In the genomic region with DNA sequence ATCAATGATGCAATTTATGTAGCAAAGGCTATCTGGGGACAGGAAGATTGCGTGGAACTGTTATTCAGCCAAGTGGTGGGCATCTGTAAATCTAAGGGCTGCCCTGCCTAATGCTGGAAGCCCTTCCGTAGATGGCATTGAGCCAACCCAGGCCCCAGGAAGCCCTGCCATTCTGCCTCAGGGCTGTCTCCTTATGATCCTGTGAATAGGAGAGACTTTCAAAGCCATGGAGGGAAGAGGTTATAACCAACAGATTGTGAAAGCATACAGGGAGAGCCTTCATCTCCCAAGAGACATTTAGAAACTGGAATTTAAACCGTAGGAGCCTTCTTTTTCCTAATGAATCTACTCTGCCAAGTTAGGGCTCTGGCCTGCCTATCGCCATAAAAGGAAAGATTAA, we compare ENCODE assay signal across 8 mouse cellular contexts. TPM values are rescaled to one million over a fixed set of nuclear protein-coding genes. Genes with fewer than 3 reads are reported as not detected.
DNase-seq lines count a peak whose midpoint lies in the region.

No protein-coding gene starts in this region.

- peak; percentile 33 for DNase-seq in adrenal gland, adult 2 months
- DNase-seq in adrenal gland, postnatal 4 days (ENCODE audit: low spot score in 2 of 2) = no peak
- peak; percentile 43 to 49 for DNase-seq in right cerebral cortex, postnatal 10 days (ENCODE audit: low spot score in 2 of 2)
- DNase-seq in right cerebral cortex, postnatal 14 days = no peak
- peak; percentile 9 to 21 for DNase-seq in kidney, adult 8-10 months
- DNase-seq in lung, postnatal 25 days (ENCODE audit: low spot score) = peak; percentile 61
- DNase-seq in natural killer cell, adult 2 months (ENCODE audit: low spot score in 2 of 2) = no peak
- no peak for DNase-seq in layer of hippocampus, adult 9-11 months

RNA-seq across cellular contexts. Expression of a gene that starts 1.7 kb away (rescaled TPM):
- total RNA-seq in adrenal gland, adult 2 months (2021) = 10 to 100 TPM; 53.8 to 74.8 TPM
- 20.7 and 26.8 TPM in 2 replicates for polyA plus RNA-seq in adrenal gland, adult 2 months (2012; rRNA removed)
- total RNA-seq in adrenal gland, postnatal 4 days (2021) = 10 to 100 TPM; 50.8 to 56.3 TPM

Comparison
In these comparisons a context has a peak if more than half of its experiments do, and no peak if none do; other contexts are left out.
1. DNase-seq: peak in adrenal gland, adult 2 months (single experiment), right cerebral cortex, postnatal 10 days (2 of 2), kidney, adult 8-10 months (2 of 2) and lung, postnatal 25 days (single experiment); none in adrenal gland, postnatal 4 days (0 of 2), right cerebral cortex, postnatal 14 days (single experiment), natural killer cell, adult 2 months (0 of 2) and layer of hippocampus, adult 9-11 months (single experiment).